Mouse (Mus musculus) right cerebral cortex, postnatal 36 days (tissue): ENCODE measurements around the gene Snf8.
A peak's percentile ranks its signal among the peaks of the same experiment; 100 is the strongest.

ENCODE experiments used
- DNase-seq, 2 experiments: peaks; one replicate each; pipeline ENCODE4 v3.0.0; 2022; ENCODE audit warnings: low spot score in 2 of 2, mixed read lengths in 1 of 2

Snf8 gene

GRCm38 (mm10) chr11:96034596-96035052, at the start of gene Snf8:
Gene Snf8, plus strand, starts transcription at chr11:96034885.
- peak; percentile 90 to 91 for DNase-seq

DNA sequence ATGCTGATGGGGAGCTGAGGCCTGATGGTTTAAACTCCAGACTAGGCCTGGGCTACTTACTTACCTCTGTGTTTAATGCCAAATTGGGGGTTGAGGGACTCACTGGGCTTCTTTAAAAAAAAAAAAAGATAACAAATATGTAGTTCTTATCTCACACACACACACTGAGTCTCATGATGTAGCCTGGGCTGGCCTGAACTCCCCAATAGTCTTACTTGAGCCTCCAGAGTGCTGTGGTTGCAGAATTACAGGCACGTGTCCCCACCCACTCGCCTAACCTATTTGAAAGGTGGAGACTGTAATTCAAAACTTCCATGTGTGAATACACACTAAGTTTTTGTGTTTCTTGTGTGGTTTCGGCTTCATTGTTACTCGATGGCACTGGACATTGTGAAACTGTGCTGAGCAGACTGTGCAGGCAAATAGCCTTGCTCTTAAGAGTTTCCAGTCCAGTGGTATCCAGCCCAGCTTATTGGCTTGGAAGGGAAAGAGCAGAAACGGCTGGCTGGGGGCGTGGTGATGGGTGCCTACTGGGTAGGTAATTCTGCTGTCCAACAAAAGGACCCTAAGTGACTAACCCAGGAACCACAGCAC, 46.7 kb upstream of the Snf8 start:
- DNase-seq = no peak

DNA sequence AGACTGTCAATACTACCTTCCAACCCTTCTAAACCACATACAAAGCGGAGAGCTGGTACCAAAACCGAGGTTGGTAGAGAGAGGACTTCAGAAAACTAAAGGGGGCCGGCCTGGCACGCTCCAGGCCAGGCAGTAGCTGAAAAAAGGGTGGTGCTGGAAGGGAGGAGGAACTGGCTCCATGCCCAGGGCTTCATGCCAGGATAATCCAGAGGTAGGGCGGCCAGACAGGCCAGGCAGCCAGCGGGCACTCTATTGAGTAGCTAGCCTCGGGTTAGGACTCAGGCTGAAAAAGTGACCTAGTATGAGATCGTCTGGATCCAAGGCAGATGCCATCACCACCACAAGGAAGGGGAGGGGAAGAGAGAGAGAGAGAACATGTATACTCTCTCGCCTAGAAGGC, 46.2 kb upstream of the Snf8 start:
- no peak for DNase-seq

DNA sequence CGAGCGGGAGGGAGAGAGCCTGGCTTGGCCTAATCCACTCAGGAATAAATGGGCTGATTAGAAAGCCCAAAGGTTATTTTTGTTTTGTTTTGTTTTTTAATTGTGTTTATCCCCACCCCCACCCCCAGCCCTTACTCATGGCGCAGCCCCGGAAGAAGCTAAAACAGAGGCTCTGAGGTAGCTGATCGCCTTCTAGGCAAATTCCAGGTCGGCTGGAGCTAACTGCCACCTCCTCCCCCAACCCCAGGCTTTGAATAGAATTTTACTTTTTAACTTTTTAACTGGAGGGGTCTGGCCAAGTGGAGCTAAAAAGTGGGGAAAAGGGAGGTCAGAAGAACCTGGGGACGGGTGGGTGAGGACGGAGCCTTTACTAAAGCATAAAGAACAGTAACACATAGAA, 44.8 kb upstream of the Snf8 start:
- DNase-seq = no peak

DNA sequence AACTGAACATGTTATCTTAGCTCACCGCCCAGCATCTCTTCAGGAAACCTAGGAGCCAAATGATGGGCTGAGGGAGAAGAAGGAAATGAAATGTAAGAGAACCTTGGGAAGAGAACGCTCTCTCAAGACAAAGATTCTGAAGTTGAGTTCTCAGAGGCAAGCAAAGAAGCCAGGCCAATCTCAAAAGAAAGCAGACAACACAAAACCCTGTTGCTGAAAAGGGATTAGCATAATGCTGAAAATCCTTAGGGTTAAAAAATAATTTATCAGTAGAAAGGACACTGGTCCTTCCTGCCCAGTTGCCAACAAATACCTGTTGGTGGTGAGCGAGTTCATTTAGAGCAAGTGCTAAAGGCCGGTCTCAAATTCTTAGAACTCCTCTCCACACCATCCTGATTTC, 44.3 kb upstream of the Snf8 start:
- no peak for DNase-seq

GRCm38 (mm10) chr11:95990886-95991708, 43.6 kb upstream of the Snf8 start:
- DNase-seq = no peak

- DNase-seq = no peak
These were observed 40.5 kb upstream of the Snf8 start for GRCm38 (mm10) chr11:95994151-95994550.

- DNase-seq = no peak
These were observed 31.4 kb upstream of the Snf8 start for GRCm38 (mm10) chr11:96003100-96003900.

- no peak for DNase-seq
These were observed 30.5 kb upstream of the Snf8 start for GRCm38 (mm10) chr11:96003969-96004792.

DNA sequence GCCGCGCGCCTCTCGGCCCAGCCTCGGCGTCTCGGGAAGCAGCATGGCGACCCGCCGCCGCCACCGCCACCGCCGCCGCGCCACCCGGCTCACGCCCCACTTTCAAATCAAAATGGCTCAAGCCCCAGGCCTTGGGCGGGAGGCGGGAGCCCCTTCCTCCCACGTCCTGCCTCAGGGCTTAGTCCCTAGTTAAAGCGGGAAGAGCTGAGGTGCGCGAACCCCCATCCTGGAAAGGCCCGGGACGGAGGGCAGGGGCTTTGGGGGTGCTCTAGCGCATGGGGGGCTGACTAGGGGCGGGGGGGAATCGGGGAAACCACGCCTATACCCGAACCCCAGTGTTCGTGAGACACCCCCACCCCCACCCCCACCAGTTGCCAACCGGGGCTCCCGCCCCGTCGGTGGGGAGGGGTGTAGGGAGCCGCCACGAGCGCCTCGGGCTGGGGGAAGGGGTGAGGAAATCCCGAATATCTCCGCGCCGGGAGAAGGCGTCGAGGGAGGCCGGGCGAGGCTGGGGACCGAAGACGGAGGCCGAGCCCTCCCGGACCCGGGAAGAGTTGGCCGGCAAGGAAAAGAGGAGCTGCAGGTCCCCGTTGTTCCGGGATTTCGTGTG, 29.8 kb upstream of the Snf8 start:
- no peak for DNase-seq

GRCm38 (mm10) chr11:96005403-96006271, 29.0 kb upstream of the Snf8 start, which contains the start of gene Igf2bp1:
Gene Igf2bp1, minus strand, starts transcription at chr11:96005940.
- DNase-seq = no peak

DNA sequence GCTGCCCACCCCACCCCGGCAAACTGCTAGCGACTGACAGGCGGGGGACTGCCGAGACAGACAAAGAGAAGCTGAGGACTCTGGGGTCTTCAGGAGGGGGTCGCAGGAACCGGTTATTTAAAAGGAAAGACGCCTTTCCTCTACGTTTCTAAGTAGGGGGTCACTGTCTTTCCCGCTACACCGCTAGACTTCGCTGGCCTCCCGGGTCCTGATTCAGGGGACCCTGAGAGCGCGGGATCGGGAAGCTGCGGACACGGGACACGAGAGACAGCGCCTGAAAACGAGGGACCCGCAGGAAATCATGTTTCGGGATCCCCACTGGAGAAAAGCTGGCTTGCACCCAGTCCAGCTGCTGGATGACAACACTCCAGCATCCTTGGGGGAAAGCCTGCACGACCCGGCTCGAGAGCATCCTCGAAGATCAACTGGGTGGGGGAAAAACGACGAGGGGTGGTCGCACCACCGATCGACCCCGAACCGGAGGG, 28.3 kb upstream of the Snf8 start:
- DNase-seq = no peak

DNA sequence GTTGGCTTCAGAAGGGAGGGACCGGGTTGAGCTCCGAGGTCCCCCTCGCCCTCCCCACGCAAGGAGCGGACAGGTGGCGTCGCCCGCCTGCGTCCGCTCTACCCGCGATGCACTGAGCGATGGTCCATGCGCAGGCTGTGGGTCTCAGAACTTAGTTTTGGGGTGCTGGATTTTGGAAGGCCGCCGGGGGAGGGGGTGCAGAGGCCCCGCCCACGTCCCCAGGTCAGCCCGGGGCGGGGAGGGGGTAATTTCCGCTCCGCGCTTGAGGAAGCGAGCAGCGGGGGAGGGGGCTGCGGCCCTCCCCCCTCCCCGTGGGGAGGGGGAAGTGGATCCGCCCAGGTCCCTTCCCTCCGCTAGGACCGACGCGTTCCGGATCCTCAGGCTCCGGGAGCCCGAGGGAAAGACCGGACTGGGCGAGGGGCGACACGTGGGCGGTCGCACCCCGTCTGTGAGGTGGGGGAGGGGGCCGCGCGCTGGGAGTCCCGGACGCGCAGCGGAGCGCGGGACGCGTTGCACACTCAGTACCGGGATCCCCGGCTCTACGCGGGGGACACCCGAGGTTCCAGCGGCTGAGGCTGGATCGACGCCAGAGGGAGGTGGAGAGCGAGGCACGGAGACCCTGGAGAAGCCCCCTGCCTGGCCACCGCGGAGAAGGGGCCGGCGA, 27.7 kb upstream of the Snf8 start:
- DNase-seq = no peak

DNA sequence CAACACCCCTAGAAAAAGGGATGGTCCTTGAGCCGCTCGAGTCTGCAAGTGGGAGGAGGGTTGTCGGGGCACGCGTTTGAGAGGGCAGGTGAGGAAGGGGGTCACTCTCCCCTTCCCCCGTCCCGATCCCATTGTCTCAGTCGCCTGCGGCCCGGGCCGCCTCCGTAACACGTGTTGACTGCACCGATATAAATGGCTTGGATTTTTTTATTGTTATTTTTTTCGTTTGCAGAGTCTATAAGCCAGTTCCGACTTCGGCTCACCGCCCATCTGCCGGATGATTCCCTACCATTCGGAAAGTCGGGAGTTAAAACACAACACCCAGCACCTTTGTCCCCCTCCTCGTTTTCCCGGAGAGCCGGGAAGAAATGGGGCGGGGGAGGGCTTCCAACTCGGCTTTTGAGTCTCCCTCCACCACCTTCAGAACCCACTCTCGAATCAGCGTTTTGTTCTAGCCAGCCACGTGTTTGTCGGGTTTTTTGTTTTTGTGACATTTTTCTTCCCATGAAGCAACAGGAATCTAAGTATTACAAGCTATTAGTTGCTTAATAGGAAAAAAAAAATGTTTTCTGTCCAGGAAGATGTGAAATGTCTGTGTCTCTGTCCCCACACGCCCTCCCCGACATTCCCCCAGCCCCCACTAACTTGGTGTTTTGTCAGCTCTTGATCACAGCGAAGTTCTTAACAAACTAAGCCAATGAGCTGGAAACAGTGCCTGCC, 27.0 kb upstream of the Snf8 start:
- no peak for DNase-seq

DNA sequence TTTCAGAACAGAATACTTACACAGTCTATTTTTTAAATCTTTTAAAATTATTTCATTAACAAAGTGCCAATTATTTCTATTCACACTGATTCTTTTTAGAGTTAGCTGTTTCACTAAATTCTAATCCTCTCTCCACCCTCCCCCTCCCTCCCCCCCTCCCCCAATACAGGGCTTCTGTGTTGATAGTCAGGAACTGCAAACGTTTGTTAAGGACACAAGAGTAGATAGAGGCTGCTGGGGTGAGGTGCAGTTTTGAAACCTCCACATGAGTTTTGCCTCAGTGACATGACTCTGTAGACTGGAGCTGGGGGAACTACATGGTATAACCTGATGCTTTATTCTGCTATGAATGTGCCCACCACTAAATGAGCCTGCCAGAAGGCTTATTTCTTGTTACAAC, 25.9 kb upstream of the Snf8 start:
- DNase-seq = no peak

GRCm38 (mm10) chr11:96011982-96012381, 22.7 kb upstream of the Snf8 start:
- DNase-seq = no peak

DNA sequence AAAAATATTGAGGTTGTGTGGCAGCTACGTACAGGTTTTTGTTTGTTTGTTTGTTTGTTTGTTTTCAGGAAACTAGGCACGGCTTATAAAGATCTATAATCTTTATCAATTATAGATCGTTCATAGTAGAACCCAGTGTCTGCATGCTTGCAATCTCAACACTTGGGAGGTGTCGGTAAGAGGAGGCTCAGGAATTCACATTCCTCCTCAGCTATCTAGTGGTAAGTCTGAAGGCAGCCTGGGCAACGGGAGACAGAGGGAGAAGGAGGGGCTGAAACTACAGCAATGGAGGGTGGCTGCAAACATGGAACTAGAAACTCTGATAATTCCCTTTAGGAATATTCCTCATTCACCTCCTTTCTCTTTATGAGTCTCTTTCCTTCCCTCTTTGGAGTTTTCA, 19.3 kb upstream of the Snf8 start:
- no peak for DNase-seq

DNA sequence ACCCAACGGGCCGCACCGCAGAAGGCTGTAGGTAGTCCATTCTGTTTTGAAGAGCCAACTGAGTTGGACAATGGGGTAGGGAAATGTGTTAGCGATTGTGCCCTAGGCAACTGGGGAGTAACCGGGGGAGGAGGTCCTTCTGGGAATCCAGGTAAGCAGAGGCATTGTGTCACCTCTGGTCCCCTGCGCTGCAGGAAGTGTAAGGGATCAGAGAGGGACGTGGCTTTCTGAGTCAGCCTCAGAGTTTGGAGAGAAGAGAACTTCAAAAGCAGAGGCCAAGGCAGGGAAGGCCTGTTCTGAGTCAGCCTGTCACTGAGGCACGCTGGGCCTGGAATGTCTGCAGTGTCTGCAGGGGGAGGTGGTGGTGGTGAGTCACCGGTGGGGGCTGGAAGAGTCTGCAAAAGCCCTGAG, 16.7 kb upstream of the Snf8 start:
- peak in 1 of 2 experiments; percentile 14 for DNase-seq

GRCm38 (mm10) chr11:96020622-96021021, 14.1 kb upstream of the Snf8 start:
- no peak for DNase-seq
